Mouse (Mus musculus) hindbrain, embryonic 11.5 days (tissue): ENCODE measurements around the gene Tbxas1. TPM values are rescaled to one million over a fixed set of nuclear protein-coding genes. Genes with fewer than 3 reads are reported as not detected.

Experiments used
- ATAC-seq: fragments of 200-750 bp; cut with Nextera tagmentation; 2 replicates; pipeline ENCODE4 v1.8.0; 2017; ENCODE audit warnings: mild to moderate bottlenecking, moderate TSS enrichment, moderate library complexity; ENCODE audit not compliant: low FRiP score
- DNase-seq: peaks from one replicate; pipeline ENCODE4 v3.0.0-alpha.2; 2015; ENCODE audit warnings: low spot score
- H3K27ac ChIP-seq: fragments of 300-500 bp; sonication (generic); 2 replicates; pipeline ENCODE4 v1.5.1; 2014; ENCODE audit warnings: mild to moderate bottlenecking, low read depth, low read length
- H3K27me3 ChIP-seq: fragments of 300-500 bp; sonication (generic); 2 replicates; pipeline ENCODE4 v1.6.1; 2014; ENCODE audit warnings: mild to moderate bottlenecking, low read length, moderate library complexity, mixed read lengths; ENCODE audit not compliant: control insufficient read depth, insufficient read depth
- H3K36me3 ChIP-seq: fragments of 300-500 bp; sonication (generic); 2 replicates; pipeline ENCODE4 v1.6.1; 2014; ENCODE audit warnings: mild to moderate bottlenecking, low read length, moderate library complexity, mixed read lengths; ENCODE audit not compliant: control insufficient read depth, insufficient read depth
- H3K4me1 ChIP-seq: fragments of 300-500 bp; sonication (generic); replicated peaks from 2 replicates; pipeline ENCODE4 v1.6.1; 2014; ENCODE audit warnings: low read length, mixed read lengths; ENCODE audit not compliant: control insufficient read depth, insufficient read depth
- H3K4me2 ChIP-seq: fragments of 300-500 bp; sonication (generic); replicated peaks from 2 replicates; pipeline ENCODE4 v1.6.1; 2014; ENCODE audit warnings: mild to moderate bottlenecking, low read depth, low read length
- H3K4me3 ChIP-seq: fragments of 300-500 bp; sonication (generic); 2 replicates; pipeline ENCODE4 v1.5.1; 2014; ENCODE audit warnings: low read depth, low read length
- H3K9ac ChIP-seq: fragments of 300-500 bp; sonication (generic); 2 replicates; pipeline ENCODE4 v1.6.1; 2014; ENCODE audit warnings: low read depth, low read length
- H3K9me3 ChIP-seq: fragments of 300-500 bp; sonication (generic); 2 replicates; pipeline ENCODE4 v1.6.1; 2016; ENCODE audit warnings: low read length; ENCODE audit not compliant: control insufficient read depth
- WGBS: fragments of 180-500 bp; shearing (Covaris S2); extraction: QIAGEN DNeasy Blood & Tissue Kit; methylation state at CpG from one replicate; pipeline ENCODE4 v1.1.7; 2014; 5-methylcytosine and 5-hydroxymethylcytosine counted together
- polyA plus RNA-seq: library from polyadenylated mRNA; unstranded; fragments of >200 nt; fragmentation: Nextera tagmentation; extraction: Ambion mirVana; gene quantifications from 2 replicates; pipeline ENCODE4 v1.2.1, GENCODE M21; 2014

Gene Tbxas1
- polyA plus RNA-seq, 1 experiment from 2014 or later: 0.69 TPM

- Histone ChIP-seq H3K4me2 (no peak overlapping the region), H3K36me3 (no peaks in the 10 kb centered on the region), H3K4me1 (no peaks in the 10 kb centered on the region), H3K27me3 (no peaks in the 10 kb centered on the region), H3K27ac (no peak overlapping the region), H3K9ac (no peak overlapping the region), H3K9me3 (no peaks in the 10 kb centered on the region), H3K4me3 (no peak overlapping the region)
- ATAC-seq (no peak), DNase-seq (no peak)
- WGBS: 95% methylated on average over 4 of the region's 4 CpGs
Measured at GRCm38 (mm10) chr6:38918728-38919127, 43.5 kb downstream of the Tbxas1 start.

GRCm38 (mm10) chr6:38919135-38919740 is 44.0 kb downstream of the Tbxas1 start:
- ATAC-seq (no peak), DNase-seq (no peak)
- Histone ChIP-seq H3K27me3 (no peaks in the 10 kb centered on the region), H3K4me2 (no peak overlapping the region), H3K4me1 (no peaks in the 10 kb centered on the region), H3K36me3 (no peaks in the 10 kb centered on the region), H3K4me3 (no peak overlapping the region), H3K9ac (no peak overlapping the region), H3K9me3 (no peaks in the 10 kb centered on the region), H3K27ac (no peak overlapping the region)
- WGBS: 89% methylated on average over 14 of the region's 14 CpGs

GRCm38 (mm10) chr6:38920141-38920540 is 44.9 kb downstream of the Tbxas1 start:
- no peak for DNase-seq
- no peak for ATAC-seq
- 81% methylated on average over 6 of the region's 6 CpGs for WGBS

GRCm38 (mm10) chr6:38921095-38921809 is 46.0 kb downstream of the Tbxas1 start:
- Histone ChIP-seq H3K4me3 (no peak overlapping the region), H3K9ac (no peak overlapping the region), H3K4me1 (no peaks in the 10 kb centered on the region), H3K4me2 (no peak overlapping the region), H3K27me3 (no peaks in the 10 kb centered on the region), H3K36me3 (no peaks in the 10 kb centered on the region), H3K27ac (no peak overlapping the region), H3K9me3 (no peaks in the 10 kb centered on the region)
- DNase-seq (no peak), ATAC-seq (no peak)
- WGBS: 85% methylated on average over 17 of the region's 17 CpGs

More at GRCm38 (mm10) chr6:38920141-38920540, 44.9 kb downstream of the Tbxas1 start:
- Histone ChIP-seq H3K9ac (no peak overlapping the region), H3K4me2 (no peak overlapping the region), H3K9me3 (no peaks in the 10 kb centered on the region), H3K4me3 (no peak overlapping the region), H3K36me3 (no peaks in the 10 kb centered on the region), H3K4me1 (no peaks in the 10 kb centered on the region), H3K27me3 (no peaks in the 10 kb centered on the region), H3K27ac (no peak overlapping the region)

- no peak overlapping the region for H3K27ac ChIP-seq
- no peak overlapping the region for H3K9ac ChIP-seq
- 95% methylated on average over 8 of the region's 8 CpGs for WGBS
- no peak overlapping the region for H3K4me3 ChIP-seq
- no peaks in the 10 kb centered on the region for H3K9me3 ChIP-seq
- no peak for ATAC-seq
- H3K4me1 ChIP-seq: no peaks in the 10 kb centered on the region
- H3K4me2 ChIP-seq: no peak overlapping the region
- DNase-seq: no peak
- H3K36me3 ChIP-seq: no peaks in the 10 kb centered on the region
- no peaks in the 10 kb centered on the region for H3K27me3 ChIP-seq
Measured at GRCm38 (mm10) chr6:38921810-38922116, 46.6 kb downstream of the Tbxas1 start.

GRCm38 (mm10) chr6:38922517-38922916 is 47.3 kb downstream of the Tbxas1 start:
- H3K4me1 ChIP-seq: no peaks in the 10 kb centered on the region
- no peaks in the 10 kb centered on the region for H3K27me3 ChIP-seq
- H3K9me3 ChIP-seq: no peaks in the 10 kb centered on the region
- H3K27ac ChIP-seq: no peak overlapping the region
- no peak overlapping the region for H3K4me2 ChIP-seq
- H3K4me3 ChIP-seq: no peak overlapping the region
- no peak for ATAC-seq
- WGBS: 67% methylated on average over 2 of the region's 2 CpGs
- H3K9ac ChIP-seq: no peak overlapping the region
- no peak for DNase-seq
- H3K36me3 ChIP-seq: no peaks in the 10 kb centered on the region

GRCm38 (mm10) chr6:38923450-38923849 is 48.2 kb downstream of the Tbxas1 start:
- ATAC-seq (no peak), DNase-seq (no peak)
- Histone ChIP-seq H3K27ac (no peak overlapping the region), H3K4me1 (no peaks in the 10 kb centered on the region), H3K27me3 (no peaks in the 10 kb centered on the region), H3K4me2 (no peak overlapping the region), H3K4me3 (no peak overlapping the region), H3K9ac (no peak overlapping the region), H3K9me3 (no peaks in the 10 kb centered on the region), H3K36me3 (no peaks in the 10 kb centered on the region)
- 89% methylated on average over 4 of the region's 4 CpGs for WGBS

GRCm38 (mm10) chr6:38923870-38924817 is 48.9 kb downstream of the Tbxas1 start:
- Histone ChIP-seq H3K9ac (no peak overlapping the region), H3K9me3 (no peaks in the 10 kb centered on the region), H3K4me1 (no peaks in the 10 kb centered on the region), H3K27ac (no peak overlapping the region), H3K4me2 (no peak overlapping the region), H3K27me3 (no peaks in the 10 kb centered on the region), H3K36me3 (no peaks in the 10 kb centered on the region), H3K4me3 (no peak overlapping the region)
- WGBS: 95% methylated on average over 18 of the region's 18 CpGs
- ATAC-seq (no peak), DNase-seq (no peak)
